ENCODE assay signal across 27 mouse cellular contexts in genomic region chr19:24546153-24546552, GRCm38 (mm10). TPM values are rescaled to one million over a fixed set of nuclear protein-coding genes. Genes with fewer than 3 reads are reported as not detected.
DNase-seq lines count a peak whose midpoint lies in the region; ATAC-seq and TF ChIP-seq lines count a peak whose summit lies in the region.
"Had no signal": no experiment of that assay in that cellular context is flagged by ENCODE, and none has a peak within 500 bp of the region (broad histone marks: within the 10 kb centered on the region; RNA-seq: fewer than 3 reads in every experiment).

No protein-coding gene starts in this region.

- 0 out of 2 replicates have a peak, but pooled peaks cover 3% of the 10 kb centered on the region for H3K9me3 ChIP-seq in liver, postnatal 0 days (ENCODE audit: low read length)
- H3K9me3 ChIP-seq in erythroblast, embryonic 14.5 days (ENCODE audit: control insufficient read depth, low read length): peaks cover 16% of the 10 kb centered on the region
- H3K9me3 ChIP-seq in neural tube, embryonic 15.5 days (replicated peaks): no peaks in the 10 kb centered on the region; the same call in 1 of the 2 replicates
- no peaks in the 10 kb centered on the region; the same call in 1 of the 2 replicates for H3K9me3 ChIP-seq in hindbrain, postnatal 0 days (ENCODE audit: low read length)
- H3K9me3 ChIP-seq: forebrain, embryonic 15.5 days; heart, embryonic 15.5 days; hindbrain, embryonic 15.5 days; midbrain, embryonic 15.5 days had no signal

- no peaks in the 10 kb centered on the region for H3K4me1 ChIP-seq in liver, postnatal 0 days (ENCODE audit: insufficient read depth)
- peaks cover 73% of the 10 kb centered on the region for H3K4me1 ChIP-seq in erythroblast, embryonic 14.5 days (ENCODE audit: control insufficient read depth)
- H3K4me1 ChIP-seq in neural tube, embryonic 15.5 days: no peaks in the 10 kb centered on the region
- no peaks in the 10 kb centered on the region for H3K4me1 ChIP-seq in hindbrain, postnatal 0 days (ENCODE audit: insufficient read depth, low read length)
- H3K4me1 ChIP-seq: forebrain, embryonic 15.5 days; hindbrain, embryonic 15.5 days; kidney, embryonic 15.5 days; limb, embryonic 12.5 days; midbrain, embryonic 15.5 days had no signal

- no peak for ATAC-seq in liver, postnatal 0 days
- ATAC-seq in megakaryocyte-erythroid progenitor cell, adult 5-6 weeks (replicated peaks; ENCODE audit: low FRiP score, low TSS enrichment, poor library complexity, severe bottlenecking): peak; percentile 51
- ATAC-seq in neural tube, embryonic 15.5 days (ENCODE audit: low FRiP score): no peak
- no peak for ATAC-seq in hindbrain, postnatal 0 days
- ATAC-seq: forebrain, embryonic 15.5 days; midbrain, embryonic 15.5 days had no signal

- H3K9ac ChIP-seq in liver, postnatal 0 days (replicated peaks): no peak overlapping the region
- no peak overlapping the region for H3K9ac ChIP-seq in neural tube, embryonic 15.5 days (replicated peaks)
- no peak overlapping the region for H3K9ac ChIP-seq in hindbrain, postnatal 0 days (replicated peaks; ENCODE audit: low read length)
- H3K9ac ChIP-seq: forebrain, embryonic 15.5 days; heart, embryonic 15.5 days; hindbrain, embryonic 15.5 days; kidney, embryonic 15.5 days; limb, embryonic 12.5 days; midbrain, embryonic 15.5 days had no signal

- no peak for TF ChIP-seq CTCF in liver, postnatal 0 days (IDR thresholded peaks at IDR 0.05; ENCODE audit: low read depth)
- no peak for TF ChIP-seq CTCF in hindbrain, postnatal 0 days (IDR thresholded peaks at IDR 0.05; ENCODE audit: low read depth)

- TF ChIP-seq EP300 in liver, postnatal 0 days (IDR thresholded peaks at IDR 0.05; ENCODE audit: low read depth): no peak

- no peak overlapping the region for H3K27ac ChIP-seq in liver, postnatal 0 days (ENCODE audit: low read depth)
- no peak overlapping the region for H3K27ac ChIP-seq in neural tube, embryonic 15.5 days (replicated peaks)
- H3K27ac ChIP-seq in hindbrain, postnatal 0 days: no peak overlapping the region
- H3K27ac ChIP-seq: forebrain, embryonic 15.5 days; heart, embryonic 15.5 days; hindbrain, embryonic 15.5 days; kidney, embryonic 15.5 days; layer of hippocampus, adult 2 months; left cerebral cortex, adult 2 months; limb, embryonic 12.5 days; midbrain, embryonic 15.5 days had no signal

- H3K4me2 ChIP-seq in liver, postnatal 0 days (ENCODE audit: low read depth, low read length): no peak overlapping the region
- H3K4me2 ChIP-seq in neural tube, embryonic 15.5 days: no peak overlapping the region
- H3K4me2 ChIP-seq in hindbrain, postnatal 0 days (ENCODE audit: low read depth, low read length): no peak overlapping the region
- H3K4me2 ChIP-seq: forebrain, embryonic 15.5 days; heart, embryonic 15.5 days; hindbrain, embryonic 15.5 days; kidney, embryonic 15.5 days; limb, embryonic 12.5 days; midbrain, embryonic 15.5 days had no signal

- WGBS in liver, postnatal 0 days (ENCODE audit: insufficient replicate concordance): 63% methylated on average over 10 of the region's 10 CpGs
- 89% methylated on average over 10 of the region's 10 CpGs for WGBS in neural tube, embryonic 15.5 days
- WGBS in hindbrain, postnatal 0 days: 89% methylated on average over 10 of the region's 10 CpGs

- H3K4me3 ChIP-seq in liver, postnatal 0 days (ENCODE audit: low read depth, low read length): no peak overlapping the region
- peak overlapping the region; percentile 21 for H3K4me3 ChIP-seq in erythroblast, embryonic 14.5 days (replicated peaks)
- H3K4me3 ChIP-seq in neural tube, embryonic 15.5 days (replicated peaks): no peak overlapping the region
- no peak overlapping the region for H3K4me3 ChIP-seq in hindbrain, postnatal 0 days (ENCODE audit: low read length)
- H3K4me3 ChIP-seq: forebrain, embryonic 15.5 days; heart, embryonic 15.5 days; hindbrain, embryonic 15.5 days; kidney, embryonic 15.5 days; layer of hippocampus, adult 2 months; left cerebral cortex, adult 2 months; limb, embryonic 12.5 days; megakaryocyte, embryonic 14.5 days; midbrain, embryonic 15.5 days had no signal

- H3K36me3 ChIP-seq in liver, postnatal 0 days (replicated peaks; ENCODE audit: insufficient read depth, low read length): no peaks in the 10 kb centered on the region
- H3K36me3 ChIP-seq in erythroblast, embryonic 14.5 days (ENCODE audit: control insufficient read depth): peaks cover 66% of the 10 kb centered on the region
- no peaks in the 10 kb centered on the region for H3K36me3 ChIP-seq in neural tube, embryonic 15.5 days
- H3K36me3 ChIP-seq in hindbrain, postnatal 0 days (ENCODE audit: insufficient read depth, low read length): no peaks in the 10 kb centered on the region
- H3K36me3 ChIP-seq: forebrain, embryonic 15.5 days; heart, embryonic 15.5 days; hindbrain, embryonic 15.5 days; kidney, embryonic 15.5 days; limb, embryonic 12.5 days; midbrain, embryonic 15.5 days had no signal

- DNase-seq in liver: peak; percentile 24
- DNase-seq in liver, postnatal 0 days: no peak
- DNase-seq in c-Kit-positive CD71-positive TER-119-positive erythroid progenitor cells, embryonic 14.5 days (ENCODE audit: low spot score): peak; percentile 41
- no peak for DNase-seq in hindbrain, postnatal 0 days (ENCODE audit: low spot score)
- DNase-seq: adrenal gland, adult 8-10 months; B cell, adult 2 months; cerebellum, adult 11 months; cerebellum, adult 9-11 months; gastrocnemius, postnatal 25 days; kidney, adult 18-20 months; kidney, postnatal 36 days; lung, postnatal 36 days; right cerebral cortex, adult 18-20 months; spleen, adult 18-20 months; thymus, postnatal 14 days had no signal

- no peaks in the 10 kb centered on the region for H3K27me3 ChIP-seq in liver, postnatal 0 days (ENCODE audit: insufficient read depth, low read length)
- H3K27me3 ChIP-seq in erythroblast, embryonic 14.5 days (ENCODE audit: control insufficient read depth): peaks cover 3% of the 10 kb centered on the region; the same call in 1 of the 2 replicates
- no peaks in the 10 kb centered on the region for H3K27me3 ChIP-seq in neural tube, embryonic 15.5 days (replicated peaks)
- no peaks in the 10 kb centered on the region for H3K27me3 ChIP-seq in hindbrain, postnatal 0 days (ENCODE audit: insufficient read depth, low read length)
- H3K27me3 ChIP-seq: forebrain, embryonic 15.5 days; heart, embryonic 15.5 days; hindbrain, embryonic 15.5 days; kidney, embryonic 15.5 days; limb, embryonic 12.5 days; megakaryocyte, embryonic 14.5 days; midbrain, embryonic 15.5 days had no signal

RNA-seq across cellular contexts. Expression of gene Pip5k1b, which starts 9.5 kb away (rescaled TPM):
- 3.0 and 4.4 TPM in 2 replicates for polyA plus RNA-seq in liver, postnatal 0 days (2015; fragmentation: Nextera tagmentation; extraction: Ambion mirVana)
- 3.1 and 5.0 TPM in 2 replicates for polyA plus RNA-seq in erythroblast, embryonic 14.5 days (2012)
- total RNA-seq in megakaryocyte-erythroid progenitor cell, adult 5-6 weeks (2014; fragmentation: Nextera tagmentation): 20.8 and 25.4 TPM in 2 replicates
- total RNA-seq in megakaryocyte-erythroid progenitor cell, adult 5-6 weeks (2017): 8.4 and 10.6 TPM in 2 replicates
- 1.6 and 2.6 TPM in 2 replicates for polyA plus RNA-seq in neural tube, embryonic 15.5 days (2015; fragmentation: Nextera tagmentation; extraction: Ambion mirVana)
- 2.0 and 4.0 TPM in 2 replicates for total RNA-seq in hindbrain, postnatal 0 days (2014; rRNA removed)
- 2.2 and 2.3 TPM in 2 replicates for polyA plus RNA-seq in hindbrain, postnatal 0 days (2015; fragmentation: Nextera tagmentation; extraction: Ambion mirVana)

Comparison
In these comparisons a context has a peak if more than half of its experiments do, and no peak if none do; other contexts are left out.
1. DNase-seq: peak in liver (single experiment) and c-Kit-positive CD71-positive TER-119-positive erythroid progenitor cells, embryonic 14.5 days (single experiment); none in liver, postnatal 0 days (single experiment) and hindbrain, postnatal 0 days (single experiment).